Mouse (Mus musculus) midbrain, embryonic 16.5 days (tissue): Measurements from ENCODE around the gene Ankrd26. TPM values are rescaled to one million over a fixed set of nuclear protein-coding genes. Genes with fewer than 3 reads are reported as not detected.
A peak's percentile ranks its signal among the peaks of the same experiment; 100 is the strongest.

Experiments
- ATAC-seq: fragments of 200-750 bp; cut with Nextera tagmentation; 2 replicates; pipeline ENCODE4 v1.8.0; 2017; ENCODE audit warnings: moderate TSS enrichment
- H3K27ac ChIP-seq: fragments of 300-500 bp; sonication (generic); 2 replicates; pipeline ENCODE4 v1.5.1; 2014; ENCODE audit warnings: mild to moderate bottlenecking, low read length, mixed read lengths
- H3K27me3 ChIP-seq: fragments of 300-500 bp; sonication (generic); 2 replicates; pipeline ENCODE4 v1.6.1; 2014; ENCODE audit warnings: low read depth, low read length, mixed read lengths; ENCODE audit not compliant: control insufficient read depth, insufficient read depth
- H3K36me3 ChIP-seq: fragments of 300-500 bp; sonication (generic); 2 replicates; pipeline ENCODE4 v1.6.1; 2014; ENCODE audit warnings: mild to moderate bottlenecking, low read length, moderate library complexity, mixed read lengths; ENCODE audit not compliant: control insufficient read depth, insufficient read depth
- H3K4me1 ChIP-seq: fragments of 300-500 bp; sonication (generic); 2 replicates; pipeline ENCODE4 v1.6.1; 2014; ENCODE audit warnings: mild to moderate bottlenecking, low read length, mixed read lengths; ENCODE audit not compliant: control insufficient read depth, insufficient read depth
- H3K4me2 ChIP-seq: fragments of 300-500 bp; sonication (generic); 2 replicates; pipeline ENCODE4 v1.6.1; 2014; ENCODE audit warnings: mild to moderate bottlenecking, low read length, mixed read lengths
- H3K4me3 ChIP-seq: fragments of 300-500 bp; sonication (generic); 2 replicates; pipeline ENCODE4 v1.5.1; 2014; ENCODE audit warnings: low read depth, mild to moderate bottlenecking, low read length, moderate library complexity, mixed read lengths
- H3K9ac ChIP-seq: fragments of 300-500 bp; sonication (generic); 2 replicates; pipeline ENCODE4 v1.6.1; 2014; ENCODE audit warnings: low read depth, low read length, mixed read lengths
- H3K9me3 ChIP-seq: fragments of 300-500 bp; sonication (generic); replicated peaks from 2 replicates; pipeline ENCODE4 v1.6.1; 2014; ENCODE audit warnings: mild to moderate bottlenecking, low read length, mixed read lengths; ENCODE audit not compliant: control insufficient read depth, poor library complexity, severe bottlenecking
- WGBS: fragments of 180-500 bp; shearing (Covaris S2); extraction: QIAGEN DNeasy Blood & Tissue Kit; methylation state at CpG from one replicate; pipeline ENCODE4 v1.1.7; 2014; 5-methylcytosine and 5-hydroxymethylcytosine counted together
- polyA plus RNA-seq: library from polyadenylated mRNA; unstranded; fragments of >200 nt; fragmentation: Nextera tagmentation; extraction: Ambion mirVana; gene quantifications from 2 replicates; pipeline ENCODE4 v1.2.1, GENCODE M21; 2015

Gene Ankrd26
- polyA plus RNA-seq, 1 experiment from 2014 or later, result 18.7 TPM

- no peak overlapping the region for H3K4me3 ChIP-seq
- H3K27me3 ChIP-seq, result no peaks in the 10 kb centered on the region
- WGBS, result 93% methylated on average over 7 of the region's 7 CpGs
- no peak overlapping the region for H3K27ac ChIP-seq
- H3K4me2 ChIP-seq, result no peak overlapping the region
- peaks cover 51% of the 10 kb centered on the region for H3K36me3 ChIP-seq
- ATAC-seq, result no peak
- no peaks in the 10 kb centered on the region for H3K4me1 ChIP-seq
- H3K9ac ChIP-seq, result no peak overlapping the region
- no peaks in the 10 kb centered on the region for H3K9me3 ChIP-seq
Observed at GRCm38 (mm10) chr6:118520668-118521067, 41.4 kb downstream of the Ankrd26 start.

GRCm38 (mm10) chr6:118513335-118514012 lies 48.6 kb downstream of the Ankrd26 start:
- H3K9ac ChIP-seq, result no peak overlapping the region
- WGBS, result 92% methylated on average over 12 of the region's 12 CpGs
- H3K9me3 ChIP-seq, result no peaks in the 10 kb centered on the region; the same call in 1 of the 2 replicates
- no peaks in the 10 kb centered on the region for H3K27me3 ChIP-seq
- ATAC-seq, result no peak
- no peak overlapping the region for H3K4me3 ChIP-seq
- no peak overlapping the region for H3K4me2 ChIP-seq
- H3K4me1 ChIP-seq, result no peaks in the 10 kb centered on the region
- H3K36me3 ChIP-seq, result peaks cover 39% of the 10 kb centered on the region
- H3K27ac ChIP-seq, result no peak overlapping the region

- no peaks in the 10 kb centered on the region for H3K9me3 ChIP-seq
- peaks cover 18% of the 10 kb centered on the region for H3K36me3 ChIP-seq
- no peaks in the 10 kb centered on the region for H3K27me3 ChIP-seq
- no peak overlapping the region for H3K4me2 ChIP-seq
- H3K27ac ChIP-seq, result no peak overlapping the region
- no peak overlapping the region for H3K4me3 ChIP-seq
- WGBS, result 94% methylated on average over 7 of the region's 7 CpGs
- H3K4me1 ChIP-seq, result no peaks in the 10 kb centered on the region
- H3K9ac ChIP-seq, result no peak overlapping the region
- no peak for ATAC-seq
Observed at GRCm38 (mm10) chr6:118499010-118499409, 63.0 kb downstream of the Ankrd26 start.

DNA sequence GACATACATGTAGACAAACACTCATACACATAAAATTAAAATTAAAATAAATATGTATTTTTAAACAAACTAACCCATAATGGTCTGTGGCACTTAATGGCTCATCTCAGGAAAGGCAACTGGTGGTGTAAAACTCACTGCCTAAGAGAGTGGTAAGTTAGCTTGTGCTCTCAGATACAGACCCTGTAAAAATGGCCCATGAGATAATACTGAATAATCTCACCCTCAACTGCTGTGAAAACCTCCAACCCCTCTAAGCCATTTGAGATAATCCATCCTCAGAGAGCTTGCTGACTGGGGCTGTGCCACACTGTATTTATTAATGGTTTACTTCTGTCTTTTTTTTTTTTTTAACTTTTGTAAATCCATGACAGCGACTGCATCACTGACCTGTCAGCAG lies 79.9 kb downstream of the Ankrd26 start:
- peaks cover 10% of the 10 kb centered on the region for H3K27me3 ChIP-seq
- peaks cover 4% of the 10 kb centered on the region for H3K4me1 ChIP-seq
- no peak overlapping the region for H3K9ac ChIP-seq
- H3K9me3 ChIP-seq, result no peaks in the 10 kb centered on the region
- H3K36me3 ChIP-seq, result no peaks in the 10 kb centered on the region
- 75% methylated on average over 1 of the region's 1 CpGs for WGBS
- H3K27ac ChIP-seq, result no peak overlapping the region
- no peak overlapping the region for H3K4me2 ChIP-seq
- no peak for ATAC-seq
- no peak overlapping the region for H3K4me3 ChIP-seq

DNA sequence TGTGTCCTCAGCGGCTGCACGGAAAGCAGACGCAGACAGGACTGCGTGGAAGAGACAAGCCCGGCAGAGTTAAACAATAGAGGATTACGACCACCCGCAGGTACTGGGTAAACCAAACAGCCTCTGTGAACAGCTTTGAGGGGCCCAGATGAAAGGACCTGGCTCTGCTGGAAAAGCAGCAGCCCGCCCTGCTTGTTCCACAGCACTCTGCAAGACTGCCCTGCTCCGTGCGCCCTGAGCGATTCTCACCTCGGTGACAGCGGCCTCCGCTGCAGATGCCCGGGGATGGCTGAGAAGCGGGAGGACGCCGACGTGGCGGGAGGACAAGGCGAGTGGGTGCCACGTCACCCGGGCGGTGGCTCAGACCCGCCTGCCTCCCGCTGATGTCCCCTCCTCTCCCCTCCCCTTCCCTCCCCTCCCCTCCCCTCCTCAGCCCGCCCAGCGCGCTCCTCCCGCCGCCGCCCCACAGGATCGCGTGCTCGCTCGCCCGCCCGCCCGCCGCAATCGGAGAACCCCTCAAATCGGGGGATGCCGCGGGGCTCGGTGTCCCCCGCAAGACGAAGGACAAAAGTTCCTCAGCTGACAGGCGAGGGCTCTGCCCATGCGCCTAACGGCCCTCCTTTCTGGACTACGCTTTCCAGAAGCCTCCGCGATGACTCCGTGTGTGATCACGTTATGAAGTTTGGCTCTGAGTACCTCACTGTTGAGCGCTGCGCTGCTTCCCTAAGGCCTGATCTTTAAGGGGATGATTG lies 82.9 kb downstream of the Ankrd26 start, which contains the start of gene Zfp9:
TSS of gene Zfp9 (minus strand) at position 364 of the 752 bp plus-strand sequence.
- H3K27me3 ChIP-seq, result peaks cover 10% of the 10 kb centered on the region
- peak within 1 kb of the TSS; percentile 87 for H3K27ac ChIP-seq
- H3K9me3 ChIP-seq, result no peaks in the 10 kb centered on the region
- peak within 1 kb of the TSS; percentile 77 for H3K4me2 ChIP-seq
- H3K9ac ChIP-seq, result peak within 1 kb of the TSS; percentile 78
- WGBS, result under 1% methylated on average over 54 of the region's 57 CpGs
- peak within 1 kb of the TSS; percentile 69 for H3K4me3 ChIP-seq
- H3K36me3 ChIP-seq, result no peaks in the 10 kb centered on the region
- peaks cover 11% of the 10 kb centered on the region for H3K4me1 ChIP-seq
- peak; percentile 94 for ATAC-seq

- peak; percentile 40 for ATAC-seq
- Histone ChIP-seq H3K4me2 (peak overlapping the region; percentile 77), H3K4me1 (peaks cover 11% of the 10 kb centered on the region), H3K27me3 (peaks cover 6% of the 10 kb centered on the region), H3K4me3 (peak overlapping the region; percentile 69), H3K27ac (peak overlapping the region; percentile 87), H3K9me3 (no peaks in the 10 kb centered on the region), H3K9ac (peak overlapping the region; percentile 78), H3K36me3 (no peaks in the 10 kb centered on the region)
- WGBS, result 11% methylated on average over 10 of the region's 10 CpGs
Observed at GRCm38 (mm10) chr6:118477875-118478785, 83.9 kb downstream of the Ankrd26 start.

DNA sequence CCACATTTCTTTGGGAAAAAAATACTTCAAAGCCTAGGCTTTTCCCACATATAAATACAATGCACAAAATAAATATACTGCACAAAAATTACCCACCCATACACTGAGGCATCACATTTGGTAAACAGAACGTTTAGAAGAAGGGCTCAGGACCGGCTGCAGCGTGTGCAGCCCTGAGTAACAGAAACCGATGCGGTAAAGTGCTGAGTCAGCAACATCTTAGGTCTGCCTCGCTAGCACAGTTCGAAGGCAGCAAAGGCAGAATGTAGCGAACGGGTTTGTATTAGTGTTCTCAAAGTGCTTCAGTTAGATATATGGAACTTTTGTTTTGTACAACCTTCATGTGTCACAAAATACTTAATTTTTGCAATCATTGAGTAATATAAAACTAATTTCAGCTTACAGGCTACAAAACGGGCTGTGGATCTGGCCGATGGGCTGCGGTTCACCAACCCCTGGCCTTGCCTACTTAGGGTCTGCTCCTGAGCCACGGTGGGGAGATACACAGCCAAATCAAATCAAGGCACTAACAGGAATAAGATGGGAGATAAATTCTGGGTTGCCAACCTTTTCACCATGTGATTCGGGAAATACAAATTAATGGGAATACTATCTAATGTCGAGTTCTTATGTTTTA lies 99.8 kb downstream of the Ankrd26 start:
- no peak for ATAC-seq
- Histone ChIP-seq H3K4me2 (no peak overlapping the region), H3K4me1 (no peaks in the 10 kb centered on the region), H3K9me3 (no peaks in the 10 kb centered on the region), H3K4me3 (no peak overlapping the region), H3K9ac (no peak overlapping the region), H3K27me3 (no peaks in the 10 kb centered on the region), H3K27ac (no peak overlapping the region), H3K36me3 (peaks cover 33% of the 10 kb centered on the region)
- WGBS, result 82% methylated on average over 15 of the region's 15 CpGs

DNA sequence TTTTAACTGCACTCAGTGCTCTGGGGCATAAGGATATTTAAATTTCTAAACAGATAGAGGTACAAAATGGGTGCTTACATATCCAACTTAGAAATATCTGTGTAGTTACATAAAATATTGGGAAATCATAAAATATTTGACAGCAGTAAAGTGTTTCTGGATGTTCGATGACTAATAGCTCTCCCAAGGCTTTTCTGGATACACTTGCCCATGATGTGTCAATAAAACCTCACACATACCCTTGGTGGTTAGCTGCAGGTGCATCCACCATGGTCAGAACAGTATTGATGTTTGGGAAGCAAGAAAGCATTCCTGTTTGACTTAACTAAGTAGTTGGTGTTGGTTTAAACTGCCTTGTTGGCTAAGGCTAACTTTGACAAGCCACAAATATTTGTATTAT lies 104.3 kb downstream of the Ankrd26 start:
- Histone ChIP-seq H3K9me3 (no peaks in the 10 kb centered on the region), H3K27ac (no peak overlapping the region), H3K4me3 (no peak overlapping the region), H3K27me3 (no peaks in the 10 kb centered on the region), H3K36me3 (peaks cover 11% of the 10 kb centered on the region; the same call in 1 of the 2 replicates), H3K4me1 (peaks cover 17% of the 10 kb centered on the region), H3K9ac (no peak overlapping the region), H3K4me2 (no peak overlapping the region)
- no peak for ATAC-seq
- WGBS, result 87% methylated on average over 1 of the region's 1 CpGs
